Mouse (Mus musculus) liver, adult 2 months (tissue): ENCODE measurements around the gene Icmt. TPM values are rescaled to one million over a fixed set of nuclear protein-coding genes. Genes with fewer than 3 reads are reported as not detected.
A peak's percentile ranks its signal among the peaks of the same experiment; 100 is the strongest.

ENCODE experiments used
- DNase-seq: peaks from one replicate; pipeline ENCODE4 v3.0.0-alpha.2; 2011; ENCODE audit warnings: low read depth, low spot score; ENCODE audit errors: extremely low read depth
- H3K27ac ChIP-seq: fragments of 200-500 bp; replicated peaks from 2 replicates; pipeline ENCODE4 v1.5.1; 2012; ENCODE audit warnings: low read depth, mild to moderate bottlenecking, control low read depth, inconsistent platforms, low read length; ENCODE audit not compliant: insufficient read depth
- H3K27me3 ChIP-seq: fragments of 200-500 bp; 2 replicates; pipeline ENCODE4 v1.6.1; 2012; ENCODE audit warnings: mild to moderate bottlenecking, moderate library complexity, low read length, inconsistent platforms; ENCODE audit not compliant: control insufficient read depth, insufficient read depth
- H3K36me3 ChIP-seq: fragments of 200-500 bp; 2 replicates; pipeline ENCODE4 v1.6.1; 2012; ENCODE audit warnings: low read length, inconsistent platforms; ENCODE audit not compliant: control insufficient read depth, insufficient read depth
- H3K4me1 ChIP-seq: fragments of 200-500 bp; 2 replicates; pipeline ENCODE4 v1.6.1; 2011; ENCODE audit warnings: low read length; ENCODE audit not compliant: control insufficient read depth, insufficient read depth
- H3K4me3 ChIP-seq: fragments of 200-500 bp; 2 replicates; pipeline ENCODE4 v1.5.1; 2011; ENCODE audit warnings: low read depth, mild to moderate bottlenecking, control low read depth, low read length, moderate library complexity; ENCODE audit not compliant: insufficient read depth
- H3K79me2 ChIP-seq: fragments of 200-500 bp; 2 replicates; pipeline ENCODE4 v1.6.1; 2012; ENCODE audit warnings: inconsistent platforms, mild to moderate bottlenecking, low read length, moderate library complexity; ENCODE audit not compliant: control insufficient read depth, insufficient read depth
- H3K9ac ChIP-seq: fragments of 200-500 bp; 2 replicates; pipeline ENCODE4 v1.6.1; 2012; ENCODE audit warnings: low read depth, mild to moderate bottlenecking, control low read depth, inconsistent platforms, low read length
- CTCF ChIP-seq: fragments of 200-500 bp; IDR thresholded peaks from 2 replicates; pipeline ENCODE4 v1.5.1; 2011; ENCODE audit warnings: low read depth, low read length, control low read depth
- POLR2A ChIP-seq: fragments of 200-500 bp; IDR thresholded peaks from 2 replicates; pipeline ENCODE4 v1.6.1; 2011; ENCODE audit warnings: low read length, control low read depth; ENCODE audit not compliant: insufficient read depth; ENCODE audit errors: extremely low read depth
- WGBS: fragments of 180-500 bp; shearing (Covaris S2); methylation state at CpG from one replicate; pipeline ENCODE4 v1.1.7; 2018; 5-methylcytosine and 5-hydroxymethylcytosine counted together
- polyA plus RNA-seq: library from polyadenylated mRNA; depleted of rRNA; stranded (reverse); fragments of >200 nt; gene quantifications from 2 replicates; pipeline ENCODE4 v1.2.3, GENCODE M21; 2012
- total RNA-seq: library from RNA; depleted of rRNA; stranded (reverse); fragments of >200 nt; gene quantifications from 2 replicates; pipeline ENCODE4 v1.2.3, GENCODE M21; 2014

The Icmt gene
- total and polyA plus RNA-seq, 2 experiments, result 13.2 to 16.5 TPM

DNA sequence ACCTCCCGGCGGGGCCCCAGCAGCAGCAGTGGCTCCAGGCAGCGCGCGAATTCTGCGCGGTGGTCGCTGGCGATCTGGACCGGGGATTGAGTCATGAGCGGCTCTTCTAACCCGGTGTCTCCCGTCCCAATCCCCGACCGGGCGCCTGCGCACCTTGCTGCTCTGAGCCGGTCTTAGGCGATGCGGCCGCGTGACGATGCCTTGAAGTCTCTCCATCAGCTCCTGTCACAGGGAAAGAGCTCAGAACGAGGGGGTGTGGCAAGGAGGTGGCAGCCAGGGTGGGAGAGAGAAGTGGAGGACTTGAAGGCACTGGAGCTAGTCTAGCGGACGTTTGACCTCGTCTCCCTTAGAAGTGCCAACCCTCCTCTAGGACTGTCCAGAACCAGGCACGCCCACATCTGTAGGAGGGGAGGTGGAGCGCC, 16.2 kb downstream of the Icmt start:
- Histone ChIP-seq H3K9ac (no peak overlapping the region), H3K4me3 (no peak overlapping the region), H3K4me1 (no peaks in the 10 kb centered on the region), H3K27me3 (peaks cover 14% of the 10 kb centered on the region; the same call in 1 of the 2 replicates), H3K79me2 (no peaks in the 10 kb centered on the region), H3K27ac (no peak overlapping the region), H3K36me3 (no peaks in the 10 kb centered on the region)
- WGBS, result 2% methylated on average over 29 of the region's 29 CpGs
- DNase-seq, result no peak
- no peak for TF ChIP-seq CTCF
- no peak for TF ChIP-seq POLR2A

DNA sequence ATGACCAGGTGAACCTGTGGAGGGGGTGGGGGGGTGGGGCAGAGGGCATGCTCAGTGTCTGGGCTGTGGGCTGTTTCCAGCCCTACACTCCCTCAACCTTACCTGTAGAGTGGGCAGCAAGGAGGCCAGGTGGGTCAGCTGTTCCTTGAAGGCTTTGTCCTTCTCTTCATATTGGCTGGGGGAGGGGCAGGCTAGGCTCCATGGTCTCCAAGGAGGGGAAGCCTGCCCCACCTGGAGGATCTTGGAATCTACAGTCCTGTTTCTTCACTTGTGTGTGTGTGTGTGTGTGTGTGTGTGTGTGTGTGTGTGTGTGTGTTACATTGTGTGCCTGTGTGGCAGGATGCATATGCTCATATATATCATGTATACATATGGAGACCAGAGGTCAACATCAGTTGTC, 16.9 kb downstream of the Icmt start:
- H3K4me3 ChIP-seq, result no peak overlapping the region
- TF ChIP-seq POLR2A (no peak), CTCF (no peak)
- H3K4me1 ChIP-seq, result peaks cover 3% of the 10 kb centered on the region; the same call in 1 of the 2 replicates
- no peaks in the 10 kb centered on the region for H3K36me3 ChIP-seq
- no peak for DNase-seq
- no peaks in the 10 kb centered on the region for H3K79me2 ChIP-seq
- H3K9ac ChIP-seq, result no peak overlapping the region
- peaks cover 14% of the 10 kb centered on the region; the same call in 1 of the 2 replicates for H3K27me3 ChIP-seq
- H3K27ac ChIP-seq, result no peak overlapping the region

DNA sequence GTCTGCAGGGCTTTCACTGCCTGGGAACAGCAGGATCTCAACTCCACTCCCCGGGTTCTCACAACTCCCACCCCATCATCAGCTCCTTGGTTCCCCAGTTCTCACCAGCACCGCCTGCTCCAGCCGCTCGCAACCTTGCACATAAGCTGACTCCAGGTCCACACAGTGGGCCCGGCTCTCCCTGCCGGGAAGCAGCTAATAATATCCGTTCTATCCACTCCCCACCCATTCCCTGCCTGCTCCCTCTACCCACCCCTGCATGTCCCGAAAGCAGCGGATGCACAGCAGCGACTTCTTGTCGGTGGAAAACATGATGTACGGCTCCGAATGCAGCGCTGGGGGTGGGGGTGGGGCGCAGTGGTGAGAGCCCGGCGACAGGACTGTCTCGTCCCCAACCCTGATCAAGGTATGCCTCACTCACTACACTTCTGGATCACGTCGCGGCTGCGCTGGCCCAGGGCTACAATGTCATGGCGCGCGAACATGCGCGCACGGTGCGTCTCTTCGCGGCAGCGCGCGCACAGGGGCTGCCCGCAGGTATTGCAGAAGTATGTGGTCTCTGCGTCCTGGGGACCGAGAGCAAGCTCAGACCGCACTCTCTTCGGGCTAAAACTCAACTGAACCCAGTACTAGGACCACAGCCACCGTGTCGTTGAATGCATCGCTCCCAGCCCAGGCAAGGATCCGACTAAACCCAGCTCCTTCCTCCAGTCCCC, 18.6 kb downstream of the Icmt start:
- Histone ChIP-seq H3K4me1 (peaks cover 3% of the 10 kb centered on the region; the same call in 1 of the 2 replicates), H3K9ac (no peak overlapping the region), H3K79me2 (no peaks in the 10 kb centered on the region), H3K27me3 (peaks cover 14% of the 10 kb centered on the region; the same call in 1 of the 2 replicates), H3K36me3 (no peaks in the 10 kb centered on the region), H3K4me3 (no peak overlapping the region), H3K27ac (no peak overlapping the region)
- no peak for DNase-seq
- WGBS, result 3% methylated on average over 43 of the region's 43 CpGs
- TF ChIP-seq POLR2A (no peak), CTCF (no peak)

DNA sequence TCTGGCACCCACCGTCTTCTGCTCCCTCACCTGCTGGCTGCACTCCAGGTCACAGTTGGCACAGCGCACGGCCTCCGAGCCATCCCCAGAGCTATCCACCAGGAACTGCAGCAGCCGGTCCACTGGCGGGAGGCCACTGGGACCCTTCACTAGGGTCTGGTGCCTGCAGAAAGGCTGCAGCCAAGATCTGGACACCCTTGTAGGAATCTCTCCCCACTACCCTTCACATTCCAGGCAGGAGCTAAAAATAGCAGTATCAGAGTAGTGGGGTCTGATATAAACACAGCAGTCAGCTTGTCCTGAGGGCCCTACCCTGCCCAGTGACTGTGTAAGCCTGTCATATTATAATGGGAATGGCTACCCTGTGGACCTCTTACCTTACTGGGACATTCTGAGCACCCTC, 20.6 kb downstream of the Icmt start:
- DNase-seq, result no peak
- no peak overlapping the region for H3K9ac ChIP-seq
- H3K79me2 ChIP-seq, result no peaks in the 10 kb centered on the region

DNA sequence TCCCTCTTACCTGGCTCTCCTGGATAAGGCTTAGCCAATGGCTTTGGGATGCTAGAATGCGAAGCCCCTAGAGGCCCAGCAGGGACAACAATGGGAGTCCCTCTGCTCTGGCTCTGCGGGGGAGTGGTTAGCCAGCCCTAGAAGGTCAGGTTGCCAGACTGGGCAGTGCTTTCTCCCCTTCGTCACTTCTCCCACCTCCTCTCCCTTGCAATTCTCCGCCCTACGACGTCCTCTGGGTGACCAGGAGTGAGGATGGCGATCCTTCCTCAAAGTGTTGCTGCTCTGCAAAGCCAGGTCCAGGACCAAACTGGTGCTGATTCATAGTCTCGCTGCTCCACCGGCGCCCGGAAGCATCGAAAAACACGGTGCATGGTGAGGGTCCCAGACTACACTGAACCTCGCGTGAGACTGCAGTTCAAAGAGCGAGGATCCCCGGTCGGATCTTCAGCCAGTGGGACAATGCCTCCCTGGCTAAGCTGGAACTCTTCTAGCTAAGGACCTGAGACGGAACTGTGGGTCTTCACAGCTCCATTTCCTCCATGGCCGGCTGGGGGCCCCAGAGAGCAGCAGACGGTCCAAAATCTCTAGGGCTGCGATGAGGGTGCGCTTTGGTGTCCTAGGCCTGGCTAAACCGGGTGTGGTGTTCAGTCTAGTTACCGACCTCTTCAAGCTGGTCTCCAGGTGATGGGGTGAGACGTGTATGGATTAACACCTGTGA, 21.6 kb downstream of the Icmt start, which contains the start of gene Rnf207:
TSS of gene Rnf207 (minus strand) at position 477 of the 718 bp plus-strand sequence.
- peaks cover 3% of the 10 kb centered on the region; the same call in 1 of the 2 replicates for H3K4me1 ChIP-seq
- DNase-seq, result peak; percentile 26
- H3K4me3 ChIP-seq, result peak within 1 kb of the TSS; percentile 6; the same call in 1 of the 2 replicates
- peak within 1 kb of the TSS; percentile 12; the same call in 1 of the 2 replicates for H3K9ac ChIP-seq
- TF ChIP-seq CTCF (peak; percentile 75), POLR2A (no peak)
- H3K79me2 ChIP-seq, result no peaks in the 10 kb centered on the region
- H3K36me3 ChIP-seq, result no peaks in the 10 kb centered on the region
- H3K27me3 ChIP-seq, result no peaks in the 10 kb centered on the region
- WGBS, result 9% methylated on average over 26 of the region's 26 CpGs
- H3K27ac ChIP-seq, result no peak within 1 kb of the TSS

More for the DNA sequence above, 20.6 kb downstream of the Icmt start:
- Histone ChIP-seq H3K4me1 (peaks cover 3% of the 10 kb centered on the region; the same call in 1 of the 2 replicates), H3K36me3 (no peaks in the 10 kb centered on the region), H3K4me3 (no peak overlapping the region), H3K27ac (no peak overlapping the region), H3K27me3 (peaks cover 4% of the 10 kb centered on the region; the same call in 1 of the 2 replicates)
- WGBS, result 85% methylated on average over 6 of the region's 6 CpGs
- TF ChIP-seq POLR2A (no peak), CTCF (no peak)
